Comparison of ENCODE assay signal across 9 mouse cellular contexts in the genomic region with DNA sequence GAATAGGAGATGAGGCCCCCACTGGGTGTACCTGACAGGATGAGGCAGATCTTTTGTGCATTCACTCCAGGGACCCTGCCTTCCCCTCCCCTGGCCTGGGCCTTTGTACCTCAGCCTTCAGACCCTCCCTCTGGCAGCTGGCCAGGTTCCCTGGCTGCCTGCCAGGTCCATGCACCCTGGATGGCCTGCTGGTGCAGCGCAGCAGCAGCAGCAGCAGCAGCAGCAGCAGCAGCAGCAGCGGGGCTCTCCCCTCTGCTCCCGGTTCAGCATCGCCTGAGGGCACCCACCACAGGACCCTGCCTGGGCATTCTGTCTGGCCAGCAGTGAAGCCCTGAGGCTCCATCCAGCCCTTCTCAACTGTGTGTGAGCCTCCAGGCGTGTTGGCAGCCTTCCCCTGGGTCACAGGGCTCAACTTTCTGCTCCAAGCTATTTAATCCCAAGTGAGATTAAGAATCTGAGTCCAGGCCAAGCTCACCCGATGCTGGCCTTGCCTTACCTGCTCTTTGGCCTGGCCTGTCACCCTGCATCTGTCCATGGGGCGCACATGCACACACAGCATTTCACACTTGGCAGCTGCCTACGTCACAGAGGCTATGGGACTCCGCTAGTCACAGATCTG. TPM values are rescaled to one million over a fixed set of nuclear protein-coding genes. Genes with fewer than 3 reads are reported as not detected.
A peak's percentile ranks its signal among the peaks of the same experiment; 100 is the strongest.
DNase-seq lines count a peak whose midpoint lies in the region; ATAC-seq and TF ChIP-seq lines count a peak whose summit lies in the region.
"Had no signal": no experiment of that assay in that cellular context is flagged by ENCODE, and none has a peak within 500 bp of the region (broad histone marks: within the 10 kb centered on the region; RNA-seq: fewer than 3 reads in every experiment).

No protein-coding gene starts in this region.

- DNase-seq in adrenal gland, postnatal 10 days: peak; percentile 63
- no peak for DNase-seq in adrenal gland, postnatal 4 days (ENCODE audit: low spot score in 2 of 2)
- DNase-seq in testis, postnatal 10 days (ENCODE audit: low spot score): peak; percentile 65
- DNase-seq in testis, postnatal 14 days (ENCODE audit: low spot score): no peak
- DNase-seq in left cerebral cortex, adult 2 months (ENCODE audit: extremely low spot score in 1 of 2, low spot score in 2 of 2): no peak

- no peak overlapping the region for H3K4me2 ChIP-seq in kidney, embryonic 14.5 days (replicated peaks; ENCODE audit: low read depth, low read length)
- no peak overlapping the region for H3K4me2 ChIP-seq in midbrain, embryonic 15.5 days

- H3K36me3 ChIP-seq in kidney, embryonic 14.5 days (ENCODE audit: control insufficient read depth, insufficient read depth, low read length): no peaks in the 10 kb centered on the region
- no peaks in the 10 kb centered on the region for H3K36me3 ChIP-seq in midbrain, embryonic 15.5 days (replicated peaks)

- intact Hi-C loops in left cerebral cortex, adult 2 months (cut with DNase I): no loop called here

- ATAC-seq in kidney, embryonic 14.5 days (ENCODE audit: low FRiP score, low TSS enrichment): peak; percentile 63
- peak; percentile 69 for ATAC-seq in midbrain, embryonic 15.5 days (replicated peaks)
- no peak for ATAC-seq in erythroblast, adult 5-6 weeks (replicated peaks; ENCODE audit: low FRiP score, poor library complexity, severe bottlenecking)

- WGBS in kidney, embryonic 14.5 days: 28% methylated on average over 9 of the region's 9 CpGs
- WGBS in midbrain, embryonic 15.5 days: 24% methylated on average over 9 of the region's 9 CpGs

- no peaks in the 10 kb centered on the region for H3K9me3 ChIP-seq in kidney, embryonic 14.5 days (ENCODE audit: control insufficient read depth, low read length)
- no peaks in the 10 kb centered on the region for H3K9me3 ChIP-seq in midbrain, embryonic 15.5 days

- H3K4me3 ChIP-seq in kidney, embryonic 14.5 days (ENCODE audit: low read length): no peak overlapping the region
- H3K4me3 ChIP-seq in midbrain, embryonic 15.5 days: no peak overlapping the region
- H3K4me3 ChIP-seq in left cerebral cortex, adult 2 months: no peak overlapping the region

- TF ChIP-seq CTCF in left cerebral cortex, adult 2 months (IDR thresholded peaks at IDR 0.05): no peak

- no peak overlapping the region for H3K9ac ChIP-seq in kidney, embryonic 14.5 days (ENCODE audit: low read depth, low read length)
- no peak overlapping the region for H3K9ac ChIP-seq in midbrain, embryonic 15.5 days

- peaks cover 13% of the 10 kb centered on the region; the same call in 1 of the 2 replicates for H3K4me1 ChIP-seq in kidney, embryonic 14.5 days (ENCODE audit: control insufficient read depth, insufficient read depth, low read length)
- H3K4me1 ChIP-seq in midbrain, embryonic 15.5 days: peaks cover 25% of the 10 kb centered on the region

- H3K27ac ChIP-seq in kidney, embryonic 14.5 days (ENCODE audit: low read depth, low read length): no peak overlapping the region
- peak overlapping the region; percentile 22 for H3K27ac ChIP-seq in midbrain, embryonic 15.5 days
- H3K27ac ChIP-seq in left cerebral cortex, adult 2 months: no peak overlapping the region

- H3K27me3 ChIP-seq in kidney, embryonic 14.5 days (ENCODE audit: control insufficient read depth, insufficient read depth, low read length): peaks cover 46% of the 10 kb centered on the region
- H3K27me3 ChIP-seq in midbrain, embryonic 15.5 days (replicated peaks): peaks cover 9% of the 10 kb centered on the region

RNA-seq across cellular contexts. Expression of a gene that starts 50.5 kb away (rescaled TPM):
- 1 to 10 TPM; 1.1 to 1.2 TPM for total RNA-seq in adrenal gland, postnatal 10 days (2021)
- total RNA-seq in adrenal gland, postnatal 4 days (2021): 1 to 10 TPM; 1.4 to 1.7 TPM
- polyA plus RNA-seq in kidney, embryonic 14.5 days (2014; fragmentation: Nextera tagmentation; extraction: Ambion mirVana): 0.74 and 1.2 TPM in 2 replicates
- 20.8 and 21.2 TPM in 2 replicates for polyA plus RNA-seq in midbrain, embryonic 15.5 days (2015; fragmentation: Nextera tagmentation; extraction: Ambion mirVana)
- total RNA-seq in erythroblast, adult 5-6 weeks (2015; ENCODE audit: low replicate concordance): not detected in 2 replicates
- not detected in 2 replicates for total RNA-seq in erythroblast, adult 5-6 weeks (2017; ENCODE audit: low replicate concordance)
- total RNA-seq in left cerebral cortex, adult 2 months (2021): 10 to 100 TPM; 58.7 to 60.6 TPM
- total RNA-seq: neutrophil, adult 5-6 weeks had no signal

Comparison
In these comparisons a context has a peak if more than half of its experiments do, and no peak if none do; other contexts are left out.
1. DNase-seq: peak in adrenal gland, postnatal 10 days (single experiment) and testis, postnatal 10 days (single experiment); none in adrenal gland, postnatal 4 days (0 of 2), testis, postnatal 14 days (single experiment) and left cerebral cortex, adult 2 months (0 of 2).
2. RNA of a gene that starts 50.5 kb away (total RNA-seq): 58.7 to 60.6 TPM in left cerebral cortex, adult 2 months; 1.4 to 1.7 TPM in adrenal gland, postnatal 4 days, 1.1 to 1.2 TPM in adrenal gland, postnatal 10 days and not detected in erythroblast, adult 5-6 weeks; every median in the first group is over 10 times any median in the second.